Mouse (Mus musculus) cerebellum, postnatal 14 days (tissue): ENCODE data around the gene Fam107b.

Source experiments
- DNase-seq, 2 experiments: peaks; one replicate each; pipeline ENCODE4 v3.0.0; 2021; ENCODE audit warnings: mixed read lengths in 2 of 2

The Fam107b gene

DNA sequence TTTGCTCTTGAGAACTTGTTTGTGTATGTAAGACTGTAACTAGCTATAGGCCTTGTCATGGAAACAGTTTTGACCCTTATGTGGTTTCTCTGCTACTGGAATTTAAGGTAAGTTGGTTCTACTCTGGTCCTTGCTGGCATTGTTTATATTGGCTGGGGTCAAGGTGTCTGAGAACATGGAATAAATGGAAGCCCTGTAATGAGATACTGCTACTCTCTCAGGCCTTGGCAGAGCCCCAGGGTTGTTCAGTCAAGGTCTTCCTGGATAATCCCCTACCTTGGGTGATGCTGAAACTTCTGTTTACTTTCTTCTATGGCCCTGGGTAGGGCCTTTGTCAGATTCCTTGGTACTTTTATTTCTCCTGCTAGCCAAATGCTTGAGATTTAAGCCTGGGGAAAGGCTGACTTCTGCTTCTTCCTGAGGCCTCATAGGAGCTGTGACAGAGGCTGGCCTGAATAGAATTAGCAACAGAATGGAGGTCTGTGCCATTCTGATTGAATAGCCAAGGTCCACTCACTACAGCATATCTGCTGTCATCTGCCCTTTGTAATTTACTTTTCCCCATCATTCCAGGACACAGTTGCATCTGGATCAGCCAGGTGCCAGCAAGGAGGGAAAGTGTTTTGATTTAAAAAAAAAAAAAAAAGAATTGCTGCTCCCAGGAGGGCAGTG, 217.6 kb downstream of the Fam107b start:
- DNase-seq: no peak

DNA sequence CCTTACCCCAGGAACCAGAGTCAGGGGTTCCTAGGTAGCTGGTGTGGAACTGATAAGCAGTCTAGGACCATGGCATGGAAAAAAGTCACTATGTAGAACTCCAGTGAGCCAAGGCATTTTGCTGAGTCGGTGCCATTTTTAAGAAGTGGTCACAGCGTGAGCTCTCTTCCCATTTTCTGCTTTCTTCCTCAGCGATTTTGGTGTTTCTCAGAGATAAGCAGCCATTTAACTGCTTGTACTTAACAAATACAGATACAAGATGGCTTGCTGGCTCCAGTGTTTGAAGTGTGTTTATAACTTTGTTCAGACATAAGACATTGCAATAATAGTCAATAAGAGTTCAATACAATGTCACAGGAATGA, 218.1 kb downstream of the Fam107b start:
- DNase-seq: no peak

DNA sequence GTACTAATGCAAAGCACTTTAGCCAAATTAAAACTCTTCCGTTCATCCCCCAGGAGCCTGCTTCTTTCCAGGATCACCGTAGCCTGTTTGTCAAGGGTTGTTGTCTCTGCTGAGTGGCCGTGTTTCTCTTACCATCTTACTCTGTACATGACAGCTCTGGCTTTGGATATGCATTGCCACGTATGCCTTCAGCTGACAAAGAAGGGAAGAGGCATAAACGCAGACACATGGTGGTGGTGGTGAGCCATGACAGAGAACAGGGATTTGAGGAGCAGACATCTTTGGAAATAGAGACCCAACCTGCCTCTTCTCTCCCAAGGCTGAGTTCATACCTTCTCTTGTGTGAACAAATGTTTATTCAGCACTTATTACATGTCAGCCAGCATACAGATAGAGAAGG, 226.3 kb downstream of the Fam107b start:
- no peak for DNase-seq

DNA sequence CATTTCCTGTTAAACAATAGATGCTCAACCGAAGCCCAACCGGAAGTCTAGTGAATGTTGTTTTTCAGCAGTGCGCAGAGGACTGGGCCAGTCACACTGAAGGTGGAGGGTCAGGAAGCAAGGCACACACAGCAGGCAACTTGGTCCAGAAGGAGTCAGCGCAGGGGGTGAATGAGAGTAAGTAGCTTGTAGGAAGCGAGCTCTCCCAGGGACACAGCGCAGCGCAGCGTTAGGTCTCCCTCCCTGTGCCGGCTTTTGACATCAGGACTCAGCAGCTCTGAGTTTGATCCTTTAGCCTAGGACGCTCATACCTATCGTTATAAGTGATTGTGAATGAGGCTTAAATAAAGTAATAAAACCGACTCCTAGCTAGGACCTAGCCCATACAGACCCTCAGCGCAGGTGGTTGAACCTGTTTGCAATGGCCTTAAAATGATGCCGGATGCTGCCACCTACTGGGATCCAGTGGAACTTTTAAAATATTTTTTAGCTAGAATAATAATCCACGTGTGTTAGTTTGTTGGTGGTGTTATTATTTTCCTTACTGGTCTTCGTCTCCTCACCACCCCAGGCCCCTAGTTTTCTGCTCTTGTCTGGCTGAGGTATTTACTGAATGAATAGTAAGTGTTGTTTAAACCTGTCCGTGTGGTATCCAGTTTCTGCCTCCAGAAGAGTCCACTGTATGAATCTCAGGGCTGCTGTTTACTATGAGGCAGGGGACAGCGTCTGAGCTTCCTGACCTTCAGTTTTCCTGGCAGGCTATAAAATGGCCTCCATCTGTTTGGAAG, 229.7 kb downstream of the Fam107b start:
- DNase-seq: peak; percentile 76 to 82

DNA sequence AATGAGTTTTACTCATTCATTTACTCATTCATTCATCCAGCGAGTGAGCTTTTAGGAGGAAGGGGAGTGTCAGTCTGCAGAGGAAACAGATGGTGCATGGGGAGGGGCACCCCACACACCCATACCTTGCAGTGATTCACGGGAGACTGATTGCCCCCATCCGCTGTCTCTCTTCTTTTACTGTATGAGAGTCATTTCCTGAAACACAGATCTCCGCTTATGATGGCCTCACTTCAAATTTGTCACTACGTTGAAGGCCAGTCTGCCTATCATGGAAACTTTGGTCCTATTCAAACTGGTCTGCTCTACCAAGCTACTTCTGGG, 230.2 kb downstream of the Fam107b start:
- DNase-seq: no peak

DNA sequence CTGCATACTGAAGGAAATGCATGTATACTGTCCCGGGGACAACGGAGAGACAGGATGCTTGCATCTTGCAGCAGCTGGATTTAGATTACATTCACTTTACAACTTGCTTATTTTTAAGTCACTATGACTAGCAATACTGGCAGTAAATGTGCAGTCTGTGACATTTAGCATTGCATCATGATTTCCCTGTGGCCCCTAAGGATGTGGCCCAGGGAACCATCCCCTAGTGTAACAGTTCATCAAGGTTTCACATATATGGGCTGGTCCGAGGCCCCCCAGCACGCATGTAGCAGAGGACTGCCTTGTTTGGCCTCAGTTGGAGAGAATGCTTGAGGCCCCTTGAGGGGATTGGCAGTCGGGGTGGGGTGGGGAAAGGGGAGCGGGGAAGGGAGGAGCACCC, 235.5 kb downstream of the Fam107b start:
- DNase-seq: no peak

DNA sequence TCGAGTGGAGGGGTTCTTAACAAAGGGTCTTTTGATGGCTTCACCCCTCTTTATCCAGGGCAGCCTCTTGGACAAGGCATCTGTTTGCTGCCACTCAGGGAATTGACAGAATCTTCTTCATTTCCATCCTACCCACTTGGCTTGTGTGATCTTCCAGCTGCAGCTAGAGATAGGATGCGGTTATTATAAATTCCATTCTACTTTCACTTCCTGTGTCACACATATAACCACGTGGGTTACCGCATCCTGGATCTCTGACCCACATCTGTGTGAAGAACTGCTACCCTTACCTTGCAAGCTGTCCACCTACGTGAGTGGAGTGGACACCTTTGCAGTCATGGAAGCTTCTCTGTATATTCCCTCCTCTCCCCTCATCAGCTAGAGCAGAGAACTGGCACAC, 240.0 kb downstream of the Fam107b start:
- no peak for DNase-seq

DNA sequence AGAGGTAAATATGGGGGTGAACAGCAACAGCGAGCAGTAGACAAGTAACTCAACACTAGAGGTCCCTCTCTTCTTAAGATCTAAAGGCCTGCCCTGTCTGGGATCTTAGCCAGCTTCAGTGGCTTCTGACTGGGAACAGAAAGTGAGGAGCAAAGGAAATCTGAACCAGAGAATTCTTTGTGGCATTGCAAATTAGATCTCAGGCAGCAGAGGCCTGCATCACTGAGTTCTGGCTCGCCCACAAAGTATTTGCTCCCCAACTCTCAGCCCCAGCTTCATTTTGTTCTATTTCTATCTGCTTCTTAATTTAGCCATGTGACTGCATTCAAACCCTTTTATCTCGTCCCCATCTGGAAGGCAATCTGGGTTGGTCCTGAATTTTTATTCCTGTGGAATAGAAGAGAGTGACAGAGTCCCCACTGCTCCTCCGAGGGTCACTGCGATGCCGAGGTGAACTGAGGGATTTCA, 245.9 kb downstream of the Fam107b start:
- DNase-seq: peak; percentile 83 to 85

DNA sequence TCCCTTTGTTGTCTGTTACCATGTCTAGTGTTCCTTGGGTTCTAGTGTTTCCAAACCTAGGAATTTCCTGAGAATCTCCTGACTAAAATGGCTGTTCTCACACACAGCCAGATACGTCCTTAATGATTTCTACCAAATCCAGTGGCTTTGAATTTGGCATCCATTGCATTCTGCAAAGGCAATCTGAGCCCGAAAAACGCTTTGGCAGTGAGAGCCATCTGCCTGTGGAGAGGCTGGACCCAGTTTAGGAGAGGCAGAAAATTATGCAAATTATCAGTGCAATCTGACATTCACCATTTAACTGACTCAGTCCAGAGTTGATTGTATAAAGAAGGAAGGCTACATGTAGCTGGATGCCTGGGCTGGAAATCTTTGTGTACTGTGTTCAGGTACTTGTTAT, 247.3 kb downstream of the Fam107b start:
- peak; percentile 43 to 60 for DNase-seq

DNA sequence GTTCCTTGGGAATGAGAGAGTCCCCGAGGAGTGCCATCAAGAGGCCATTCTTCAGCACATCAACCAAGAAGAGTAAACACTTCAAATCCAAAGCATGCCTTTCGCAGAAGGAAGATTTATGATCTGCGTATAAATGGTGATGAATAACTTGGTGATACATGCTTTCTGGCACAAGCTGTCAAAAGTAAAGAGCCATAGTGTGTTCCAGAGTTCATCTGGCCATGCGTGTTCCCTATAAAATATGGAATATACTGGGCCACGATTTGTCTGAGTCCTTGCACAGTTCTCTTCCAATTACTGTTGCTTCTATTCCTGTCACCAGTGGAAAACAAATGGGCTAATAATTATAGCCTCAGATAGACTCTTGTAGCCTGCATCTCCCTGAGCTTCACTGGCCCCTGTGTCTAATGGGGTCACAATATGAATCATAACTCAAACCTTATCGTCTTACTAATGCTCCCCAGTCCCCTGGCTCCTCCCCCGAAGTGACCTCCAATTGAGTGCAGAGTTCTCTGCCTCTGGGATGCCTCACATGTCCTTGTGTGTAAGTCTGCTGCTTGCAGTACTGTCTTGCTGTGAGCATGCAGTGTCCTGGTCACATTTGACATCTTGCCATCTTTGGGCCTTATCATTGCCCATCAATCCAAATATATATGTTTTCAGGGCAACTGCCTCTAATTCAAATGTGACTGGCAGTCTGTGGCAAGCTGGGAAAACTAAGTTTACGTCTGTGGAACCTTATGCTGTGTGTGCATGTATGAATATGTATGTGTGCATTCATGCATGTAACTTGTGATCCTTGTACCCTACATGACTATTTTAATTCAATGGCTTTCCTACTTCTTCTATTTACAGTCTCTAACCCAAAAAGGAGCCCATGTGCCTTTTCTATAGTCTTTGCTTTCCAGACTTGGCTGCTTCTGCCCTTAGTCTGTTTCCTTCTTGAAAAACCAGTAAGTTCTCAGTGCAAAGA, 252.5 kb downstream of the Fam107b start:
- no peak for DNase-seq
